Mouse (Mus musculus) v-Abl transformed pro-B cells (cell line): ENCODE measurements around the gene Atp6v1c2.

Experiments
- in situ Hi-C, 2 experiments: fragments of 400-800 bp; cut with MboI; formaldehyde crosslinking; loops; one replicate each; pipeline ENCODE4 v1.15.1; 2025; ENCODE audit not compliant: unreplicated experiment in 2 of 2

Gene Atp6v1c2

DNA sequence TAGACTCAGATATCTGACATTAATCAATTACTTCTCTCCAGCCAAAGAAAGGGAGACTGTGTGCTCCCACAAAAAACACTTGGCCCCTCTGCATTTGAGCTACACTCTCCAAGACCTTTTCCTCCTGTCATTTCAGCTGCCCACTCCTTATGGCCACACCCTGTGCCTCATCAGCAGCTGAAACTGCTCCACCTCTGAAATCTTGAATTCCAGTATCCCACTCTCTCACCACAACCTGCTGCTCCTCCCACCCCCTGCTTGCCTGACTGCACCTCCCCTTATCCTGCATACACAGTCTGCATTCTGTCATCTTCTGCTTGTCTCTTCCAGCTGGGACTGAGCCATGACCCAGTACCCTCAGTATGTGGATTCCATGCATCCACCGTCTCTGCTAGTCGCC is 9.2 kb upstream of the Atp6v1c2 start:
- in situ Hi-C loops = no loop called here

DNA sequence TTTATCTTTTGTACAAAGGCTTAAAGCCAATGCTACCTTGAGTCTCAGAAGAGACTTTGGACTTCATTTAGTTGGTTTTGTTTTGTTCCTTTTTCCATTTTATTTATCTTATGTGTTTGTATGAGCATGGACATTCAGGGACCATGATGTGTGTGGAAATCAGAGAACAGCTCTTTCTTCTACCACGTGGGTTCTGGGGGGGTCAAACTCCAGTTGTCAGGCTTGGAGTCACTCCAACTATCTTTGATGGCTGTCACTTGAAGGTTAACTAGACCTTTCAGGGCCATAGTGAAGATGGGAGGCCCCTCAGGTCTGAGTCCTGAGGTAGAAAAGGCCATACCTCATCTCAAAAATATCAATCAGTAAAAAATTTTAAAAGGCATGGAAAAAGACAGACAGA is 4.3 kb upstream of the Atp6v1c2 start:
- in situ Hi-C loops = no loop called here

DNA sequence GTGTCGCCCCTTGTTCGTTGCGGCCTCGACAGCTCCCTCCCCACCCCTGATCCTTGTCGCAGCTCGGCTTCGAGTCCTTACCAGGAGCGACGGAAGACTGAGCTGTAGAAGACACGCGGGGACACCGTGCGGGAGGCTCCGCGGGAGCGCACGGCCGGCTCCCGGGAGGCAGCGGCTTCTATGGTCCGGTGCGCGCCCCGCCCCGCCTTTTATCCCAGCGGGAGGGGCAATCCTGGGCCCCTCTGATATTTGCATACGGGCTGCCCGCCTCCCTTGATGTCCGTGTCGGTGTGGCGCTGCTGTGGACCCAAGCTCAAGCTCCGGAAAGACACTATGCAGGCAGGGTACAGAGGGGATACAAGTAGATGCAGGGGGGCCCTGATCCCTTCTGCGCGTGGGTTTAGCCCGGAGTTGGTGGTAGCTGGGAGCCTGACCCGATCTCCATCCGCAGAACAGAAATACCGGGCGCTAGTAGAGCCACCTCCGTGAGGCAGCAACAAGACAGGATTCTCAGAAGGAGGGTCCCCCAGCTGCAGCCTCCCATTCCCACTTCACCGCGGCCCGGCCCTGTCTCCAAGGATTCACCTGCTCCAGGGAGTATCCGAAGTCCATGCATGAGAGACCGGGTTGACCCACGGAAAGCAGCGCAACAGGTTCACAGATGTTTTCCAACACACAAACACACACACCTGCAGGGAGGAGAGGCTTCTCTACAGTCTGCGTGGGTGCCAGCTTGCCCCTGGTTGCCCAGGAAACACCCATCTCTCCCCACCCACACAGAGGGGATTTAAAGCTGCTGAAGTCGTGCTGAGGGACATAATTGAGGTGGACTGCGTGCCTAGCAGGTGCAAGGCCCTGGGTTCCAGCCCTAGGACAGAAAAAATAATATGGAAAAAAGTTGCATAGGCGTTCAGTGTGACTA is 4.3 kb downstream of the Atp6v1c2 start:
- in situ Hi-C loops = no loop called here

DNA sequence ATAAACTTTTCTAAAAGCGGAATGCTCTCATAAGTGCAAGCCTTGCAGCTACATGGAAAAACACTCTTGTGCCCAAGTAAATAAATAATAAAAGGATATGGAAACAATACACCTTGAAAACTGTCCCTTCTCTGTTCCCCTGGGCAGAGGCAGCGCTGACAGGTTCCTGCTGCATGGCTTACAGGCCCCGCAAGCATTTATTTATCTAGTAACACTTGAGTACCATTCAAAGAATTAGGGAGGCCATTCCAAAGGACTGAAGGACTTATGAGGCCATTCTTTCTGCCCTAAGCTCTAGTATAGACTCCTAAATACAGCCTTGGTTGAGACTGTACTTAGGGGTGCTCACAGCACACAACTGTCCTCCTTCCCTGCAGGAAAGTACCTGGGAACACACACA is 10.7 kb downstream of the Atp6v1c2 start:
- in situ Hi-C loops = no loop called here

DNA sequence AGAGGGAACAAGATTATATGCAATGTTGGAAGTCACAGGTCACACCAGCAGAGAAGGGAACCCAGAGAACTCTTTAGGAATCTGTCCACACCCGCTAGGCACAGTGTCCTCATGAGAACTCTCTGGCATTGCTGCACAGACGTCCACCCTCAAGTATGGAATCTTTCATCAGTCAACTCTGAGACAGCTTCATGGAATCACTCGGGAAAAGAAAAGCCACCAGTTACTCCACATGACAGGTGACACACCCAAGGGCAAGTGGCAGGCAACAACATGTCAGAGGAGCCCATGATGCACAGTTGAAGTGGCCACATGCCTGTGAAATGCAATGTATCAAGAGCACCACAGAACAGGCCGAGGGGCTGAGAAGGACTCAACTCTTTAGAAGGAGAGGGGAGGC is 11.2 kb downstream of the Atp6v1c2 start:
- in situ Hi-C loops = no loop called here

DNA sequence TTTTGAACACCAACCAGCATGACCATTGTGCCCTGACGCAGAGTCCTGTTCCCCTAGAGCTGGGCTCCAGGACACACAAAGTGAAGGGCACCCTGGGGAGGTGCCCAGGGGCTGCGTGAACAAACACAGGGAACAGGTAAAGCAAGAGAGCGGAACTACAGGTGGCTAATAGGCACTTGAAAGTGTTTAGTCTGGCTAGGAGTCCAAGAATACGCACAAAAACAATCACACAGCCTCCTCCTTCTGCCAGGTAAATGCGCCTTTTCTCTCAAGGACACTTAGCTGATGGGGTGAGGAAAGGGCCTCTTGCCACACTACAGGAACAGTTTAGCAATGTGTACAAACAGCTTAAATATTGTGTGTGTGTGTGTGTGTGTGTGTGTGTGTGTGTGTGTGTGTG is 13.1 kb downstream of the Atp6v1c2 start:
- in situ Hi-C loops = no loop called here

DNA sequence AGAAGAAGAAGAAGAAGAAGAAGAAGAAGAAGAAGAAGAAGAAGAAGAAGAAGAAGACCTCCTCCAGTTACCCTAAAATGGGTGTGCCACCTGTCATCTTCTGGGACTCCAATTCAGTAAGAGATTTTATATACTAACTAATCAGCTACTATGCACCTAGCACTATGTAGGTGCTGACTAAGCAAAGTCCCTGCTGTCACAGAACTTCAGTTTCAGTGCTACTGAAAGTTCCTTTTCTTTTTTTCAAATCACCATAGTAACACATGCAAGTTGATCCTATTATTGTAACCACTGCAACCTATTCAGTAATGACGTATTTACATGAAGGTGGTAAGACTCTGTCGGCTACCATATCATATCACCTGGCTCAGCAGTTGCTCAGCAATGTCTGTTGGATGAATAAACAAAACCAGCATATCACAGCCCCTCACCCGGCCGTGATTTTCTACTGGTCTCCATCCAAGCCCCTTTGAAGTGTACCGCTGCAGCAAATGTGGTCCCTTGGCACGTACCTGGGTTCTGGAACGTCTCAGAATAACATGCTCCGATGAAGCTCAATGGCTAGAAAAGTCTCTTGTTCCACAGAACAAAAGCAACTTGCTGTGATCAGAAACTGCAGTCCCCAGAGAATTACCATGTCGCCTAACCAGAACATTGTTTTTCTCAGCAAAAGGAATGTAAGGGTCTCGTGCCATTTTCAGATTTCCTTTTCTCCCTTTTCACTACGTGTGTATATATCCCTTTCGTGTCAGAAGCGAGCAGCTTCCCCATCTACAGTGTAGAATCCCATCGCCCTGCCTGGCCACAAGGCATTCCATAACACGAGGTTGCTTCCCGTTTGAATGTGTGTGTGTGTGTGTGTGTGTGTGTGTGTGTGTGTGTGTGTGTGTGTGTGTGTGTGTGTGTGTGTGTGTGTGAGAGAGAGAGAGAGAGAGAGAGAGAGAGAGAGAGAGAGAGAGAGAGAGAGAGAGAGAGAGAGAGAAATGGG is 18.0 kb downstream of the Atp6v1c2 start:
- in situ Hi-C loops = no loop called here

DNA sequence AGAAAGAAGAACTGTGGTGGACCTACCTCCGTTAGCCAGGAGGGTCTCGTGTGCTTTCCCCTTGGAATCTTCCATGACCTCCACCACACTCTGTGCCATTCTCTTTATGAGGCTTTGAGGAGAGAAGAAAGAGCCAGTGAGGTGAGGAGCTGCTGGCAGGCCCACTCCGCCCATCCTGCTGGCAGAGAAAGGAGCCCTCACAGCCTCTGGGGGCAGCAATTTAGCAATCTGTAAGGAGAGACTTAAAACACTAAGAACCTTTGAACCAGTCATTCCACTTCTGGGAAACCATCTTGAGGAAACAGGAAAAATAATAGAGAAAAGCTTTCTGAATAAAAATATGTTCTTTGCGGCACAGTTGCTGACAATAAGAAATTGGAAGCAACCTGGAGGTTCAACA is 20.9 kb downstream of the Atp6v1c2 start:
- in situ Hi-C loops = no loop called here

DNA sequence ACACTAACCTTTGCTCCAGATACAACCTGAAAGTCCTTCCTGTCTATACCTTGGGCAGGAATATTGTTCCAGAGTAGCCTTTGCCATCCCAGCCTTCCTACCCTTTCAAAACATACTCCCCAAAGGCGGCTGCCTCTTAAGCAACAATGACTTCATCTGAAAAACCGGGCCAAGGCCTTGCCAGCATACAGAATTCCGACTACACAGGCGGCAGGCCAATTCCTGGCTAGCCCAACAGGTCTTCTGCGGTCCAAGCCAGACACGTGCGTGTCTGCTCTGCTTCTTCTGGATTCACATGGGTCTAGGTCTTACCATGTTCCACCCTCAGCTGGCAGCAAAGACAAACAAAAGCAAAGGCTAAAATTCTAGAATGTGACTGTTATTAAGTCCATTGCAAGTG is 23.7 kb downstream of the Atp6v1c2 start:
- in situ Hi-C loops = no loop called here

DNA sequence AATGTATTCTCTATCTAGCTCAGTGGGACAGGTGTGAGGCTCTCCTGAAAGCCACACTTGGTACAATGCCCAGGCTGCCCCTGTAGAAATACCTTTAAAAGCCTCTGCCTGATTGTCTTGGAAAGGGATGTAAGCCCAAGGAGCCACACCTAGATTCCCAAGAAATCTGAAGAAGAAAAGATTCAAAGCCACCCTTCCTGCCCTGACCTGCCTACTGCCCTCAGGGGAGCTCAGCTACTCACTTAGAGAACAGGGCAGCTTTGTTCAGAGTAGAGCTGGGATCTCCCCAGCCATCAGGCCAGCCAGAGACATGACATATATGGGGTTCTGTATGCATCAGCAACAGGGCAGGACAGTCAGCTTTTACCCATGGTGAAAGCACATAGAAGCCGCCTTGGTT is 29.3 kb downstream of the Atp6v1c2 start:
- in situ Hi-C loops = loop anchor here in 1 of 2 experiments (25.0 kb wide), 1 partner anchor 713 kb away; no protein-coding TSS in a partner anchor

DNA sequence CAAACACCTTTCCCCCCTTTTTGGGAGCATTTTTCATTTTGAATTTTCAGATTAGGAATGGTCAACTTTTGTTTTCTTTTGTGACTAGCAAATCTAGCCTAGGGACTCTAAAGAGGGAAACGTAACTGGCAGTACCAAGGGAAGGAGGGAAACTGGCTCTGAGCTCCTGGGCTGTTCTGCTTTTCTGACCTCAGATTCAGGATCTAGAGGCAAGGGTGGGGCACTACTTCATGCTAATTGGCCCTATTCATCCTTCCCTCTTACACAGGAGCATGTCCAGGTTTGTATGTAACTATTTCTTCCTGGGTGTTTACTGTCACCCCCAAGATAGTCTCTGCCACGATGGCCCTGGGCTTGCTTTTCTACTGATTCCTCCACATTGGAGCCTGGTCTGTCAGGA is 32.3 kb downstream of the Atp6v1c2 start:
- in situ Hi-C loops = loop anchor here in 1 of 2 experiments (25.0 kb wide), 1 partner anchor 710 kb away; no protein-coding TSS in a partner anchor

DNA sequence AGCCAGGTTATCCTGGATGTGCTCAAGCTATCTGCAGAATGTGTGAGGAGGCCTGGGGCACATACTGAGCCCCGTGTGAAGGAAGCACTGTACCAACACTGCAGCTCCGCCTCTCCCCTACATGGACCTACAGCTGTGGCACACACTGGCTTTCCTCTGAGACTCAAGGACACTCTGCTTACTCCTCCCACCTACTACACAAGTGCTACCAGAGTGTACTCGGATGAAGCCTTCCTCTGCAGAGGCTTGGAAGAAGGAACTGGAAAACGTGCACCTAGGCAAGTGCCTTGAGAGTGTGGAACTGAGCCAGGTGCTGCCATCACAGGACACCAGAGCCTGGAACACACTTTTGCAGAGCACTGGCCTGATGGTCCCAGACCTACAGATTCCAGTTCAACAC is 38.6 kb downstream of the Atp6v1c2 start:
- in situ Hi-C loops = loop anchor here in 1 of 2 experiments (25.0 kb wide), 1 partner anchor 703 kb away; no protein-coding TSS in a partner anchor

DNA sequence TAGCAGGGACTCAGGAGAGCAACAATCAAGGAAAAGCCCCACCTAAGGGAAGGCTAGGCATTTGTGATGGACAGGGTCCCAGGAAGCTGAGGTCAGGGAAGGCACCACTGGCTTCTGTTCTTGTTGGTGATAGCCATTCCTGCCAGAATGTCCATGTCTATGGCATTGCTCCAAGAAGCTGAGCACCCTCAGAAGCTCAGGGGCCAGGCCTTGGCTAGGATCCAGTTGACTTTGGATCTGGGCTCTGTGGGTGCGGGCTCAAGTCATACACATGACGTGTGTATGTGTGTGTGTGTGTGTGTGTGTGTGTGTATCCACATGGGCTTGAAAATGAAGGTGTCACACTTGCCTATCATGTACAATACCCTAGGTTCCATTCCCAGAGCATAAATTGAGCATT is 39.2 kb downstream of the Atp6v1c2 start:
- in situ Hi-C loops = loop anchor here in 1 of 2 experiments (25.0 kb wide), 1 partner anchor 703 kb away; no protein-coding TSS in a partner anchor

DNA sequence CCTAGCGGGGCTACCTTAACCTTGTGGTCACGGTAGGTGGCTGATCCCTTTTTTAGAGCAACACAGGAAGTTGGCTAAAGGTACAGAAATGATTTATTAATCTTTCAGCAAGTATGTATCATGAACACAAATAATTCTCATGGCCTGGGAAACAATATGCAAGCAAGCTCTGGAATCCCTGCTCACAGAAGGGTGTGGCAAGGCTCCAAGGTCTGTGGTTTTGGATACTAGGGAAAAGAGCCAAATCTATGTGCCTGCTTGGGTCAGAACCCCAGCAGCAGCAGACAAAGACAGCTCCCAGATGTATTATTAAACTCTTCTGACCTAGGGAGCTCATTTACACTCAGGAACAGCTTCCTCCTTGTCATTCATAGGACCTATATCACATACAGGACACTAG is 40.1 kb downstream of the Atp6v1c2 start:
- in situ Hi-C loops = loop anchor here in 1 of 2 experiments (25.0 kb wide), 1 partner anchor 702 kb away; no protein-coding TSS in a partner anchor

DNA sequence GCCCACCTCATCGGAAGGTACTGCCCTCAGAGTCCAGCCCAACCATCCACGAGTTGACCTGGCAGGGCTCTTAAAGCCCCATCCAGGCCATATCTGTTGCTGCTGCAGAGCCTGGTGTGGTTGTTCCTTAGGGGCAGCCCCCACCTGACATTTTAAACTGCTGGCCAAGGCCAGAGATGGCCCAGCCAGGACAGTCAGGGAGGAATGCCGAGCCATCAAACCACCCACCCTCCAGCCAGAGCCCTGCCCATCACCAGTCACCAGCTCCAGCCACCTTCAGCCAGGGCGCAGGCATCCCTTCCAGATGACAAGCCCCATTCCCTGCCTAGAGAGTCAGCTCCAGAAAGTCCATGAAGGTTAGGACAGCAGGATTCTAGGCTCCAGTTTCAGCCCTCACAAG is 40.7 kb downstream of the Atp6v1c2 start:
- in situ Hi-C loops = loop anchor here in 1 of 2 experiments (25.0 kb wide), 1 partner anchor 701 kb away; no protein-coding TSS in a partner anchor

DNA sequence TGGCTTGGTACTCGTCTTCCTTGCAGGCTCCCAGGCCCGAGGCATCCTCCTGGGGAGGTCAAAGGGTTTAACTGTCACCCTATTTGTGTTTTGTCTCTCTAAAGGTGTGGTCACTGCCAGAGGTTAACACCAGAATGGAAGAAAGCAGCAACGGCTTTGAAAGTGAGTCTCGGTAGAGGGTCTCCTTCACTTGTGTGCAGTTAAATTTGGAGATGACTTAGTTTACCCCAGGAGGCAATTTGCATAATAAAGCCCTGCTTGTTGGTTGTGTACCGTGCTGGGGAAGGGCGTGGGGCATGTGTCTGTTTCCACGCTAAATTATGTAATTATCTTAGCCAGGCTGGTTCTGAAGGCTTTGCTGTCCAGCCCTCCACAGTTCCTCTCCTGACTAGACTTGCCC is 55.3 kb downstream of the Atp6v1c2 start:
- in situ Hi-C loops = loop anchor here in 1 of 2 experiments (10.0 to 25.0 kb wide), 3 partner anchors 469 to 1469 kb away; partner anchors contain the start of gene Greb1

DNA sequence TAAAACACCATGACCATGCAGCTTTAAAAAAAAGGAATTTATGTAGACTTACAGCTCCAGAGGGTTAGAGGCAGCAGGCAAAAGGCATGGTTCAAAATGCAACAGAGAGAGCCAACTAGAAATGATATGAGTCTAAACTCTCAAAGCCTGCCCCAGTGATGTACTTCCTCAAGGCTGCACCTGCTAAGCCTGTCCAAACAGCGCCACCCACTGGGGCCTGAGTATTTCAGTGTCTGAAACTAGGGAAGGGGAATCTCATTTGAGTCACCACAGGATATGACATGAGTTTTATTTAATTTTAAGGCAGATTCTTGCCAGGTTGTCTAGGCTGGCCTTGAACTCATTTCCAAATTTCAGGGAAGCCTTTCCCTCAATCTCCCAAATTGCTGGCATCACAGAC is 57.9 kb downstream of the Atp6v1c2 start:
- in situ Hi-C loops = loop anchor here in 1 of 2 experiments (10.0 to 25.0 kb wide), 3 partner anchors 466 to 1466 kb away; partner anchors contain the start of gene Greb1

DNA sequence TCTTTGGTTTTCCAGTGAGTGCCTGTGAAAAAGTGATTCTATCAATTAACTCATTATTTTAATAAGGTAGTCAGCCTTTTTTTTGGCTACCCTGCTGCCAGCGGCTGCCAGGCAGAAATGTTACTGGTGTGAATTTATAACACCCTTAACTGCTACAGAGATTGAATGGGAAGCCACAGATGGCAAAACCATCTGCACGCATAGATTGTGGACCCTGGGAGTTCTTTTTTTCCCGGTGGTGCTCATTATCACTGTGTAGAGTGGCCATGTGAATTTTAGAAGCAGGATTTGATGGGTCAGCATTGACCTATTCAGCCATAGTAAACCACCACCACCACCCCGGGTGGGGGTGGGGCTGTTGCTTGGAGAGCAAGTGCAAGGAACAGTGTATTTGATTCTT is 61.8 kb downstream of the Atp6v1c2 start:
- in situ Hi-C loops = loop anchor here in 1 of 2 experiments (10.0 to 25.0 kb wide), 2 partner anchors 277 to 680 kb away; partner anchors contain the start of gene Odc1

DNA sequence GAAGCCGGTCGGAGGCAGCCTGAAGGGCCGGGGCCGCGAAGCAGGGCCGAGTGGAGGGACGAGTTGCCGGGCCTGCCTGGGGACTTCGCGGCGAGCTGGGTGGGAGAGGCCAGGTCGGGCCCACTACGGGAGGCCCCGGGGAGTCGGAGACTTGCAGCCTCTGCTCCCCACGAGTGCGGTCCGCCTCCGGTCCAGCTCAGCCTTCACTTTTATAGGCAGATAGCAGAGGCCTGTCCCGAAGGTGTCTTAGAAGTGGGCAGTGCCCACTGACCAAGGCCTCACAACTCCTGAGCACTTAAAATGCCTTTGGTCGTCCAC is 62.5 kb downstream of the Atp6v1c2 start:
- in situ Hi-C loops = loop anchor here in 1 of 2 experiments (10.0 to 25.0 kb wide), 2 partner anchors 278 to 679 kb away; partner anchors contain the start of gene Odc1

DNA sequence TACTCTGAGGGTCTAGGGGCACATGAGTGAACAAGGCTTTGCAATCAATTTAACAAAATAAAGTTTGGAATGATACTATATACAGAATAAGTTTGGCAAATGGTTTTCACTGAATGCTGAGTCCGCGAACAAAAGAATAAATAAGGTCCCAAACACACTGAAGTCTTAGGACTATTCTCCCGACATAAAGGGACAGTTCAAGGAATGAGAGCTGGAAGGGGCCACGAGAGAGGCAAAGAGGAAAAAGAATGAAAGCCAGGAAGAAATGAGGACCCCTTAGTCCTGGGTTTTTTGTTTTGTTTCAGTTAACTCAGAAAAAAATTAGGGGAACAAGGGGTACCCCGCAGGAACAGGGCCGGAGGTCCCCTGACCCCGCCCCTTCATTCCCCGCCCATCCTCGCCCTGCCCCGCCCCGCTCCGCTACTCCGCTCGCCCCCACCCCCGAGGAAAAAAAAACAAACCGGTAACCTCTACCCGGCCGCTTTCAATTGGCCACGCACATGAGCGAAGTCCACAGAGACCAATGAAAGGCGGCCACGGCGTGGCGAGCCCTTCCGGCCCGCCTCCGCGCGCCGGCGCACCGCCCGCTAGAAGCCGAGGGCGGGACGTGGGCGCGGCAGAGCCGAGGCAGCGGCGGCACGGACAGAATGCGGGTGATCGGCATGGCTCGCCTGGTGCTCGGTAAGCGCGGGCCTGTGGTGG is 63.0 kb downstream of the Atp6v1c2 start, which contains the start of gene Pdia6:
TSS of gene Pdia6 (plus strand) at position 575 of the 702 bp plus-strand sequence.
- in situ Hi-C loops = loop anchor here in 1 of 2 experiments (10.0 to 25.0 kb wide), 2 partner anchors 279 to 679 kb away; partner anchors contain the start of gene Odc1
